Mouse (Mus musculus) ZHBTc4 (cell line): ENCODE results near the gene Slc25a16.
"Not testable (repeated sequence)": the region's sequence is repeated elsewhere in the genome, so short reads cannot be mapped to it uniquely, and the experiment has no call there.

Experiments used
- DNase-seq: peaks from one replicate; pipeline ENCODE4 v3.0.0-alpha.2; 2011; ENCODE audit warnings: low read depth, low spot score

Gene Slc25a16

DNA sequence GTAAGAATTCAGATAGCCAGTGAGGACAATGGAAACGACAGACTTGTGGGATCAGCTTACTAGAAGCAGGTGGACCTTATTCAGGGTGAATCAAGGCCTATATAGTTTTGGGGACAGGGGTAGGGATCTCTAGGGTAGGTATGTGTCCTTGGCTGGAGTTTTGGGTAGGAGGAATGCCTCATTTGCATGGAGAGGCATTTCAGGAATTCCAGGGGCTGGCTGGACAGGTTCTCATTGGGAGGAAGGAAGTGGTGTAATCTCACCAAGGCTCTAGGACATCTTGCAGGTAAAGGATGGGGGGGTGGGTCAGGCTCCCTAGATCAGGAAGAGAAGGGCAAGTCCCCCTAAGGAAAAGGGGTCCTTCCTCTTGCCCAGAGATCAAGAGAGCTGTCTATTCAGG, 17.6 kb upstream of the Slc25a16 start:
- DNase-seq, result peak; percentile 72

DNA sequence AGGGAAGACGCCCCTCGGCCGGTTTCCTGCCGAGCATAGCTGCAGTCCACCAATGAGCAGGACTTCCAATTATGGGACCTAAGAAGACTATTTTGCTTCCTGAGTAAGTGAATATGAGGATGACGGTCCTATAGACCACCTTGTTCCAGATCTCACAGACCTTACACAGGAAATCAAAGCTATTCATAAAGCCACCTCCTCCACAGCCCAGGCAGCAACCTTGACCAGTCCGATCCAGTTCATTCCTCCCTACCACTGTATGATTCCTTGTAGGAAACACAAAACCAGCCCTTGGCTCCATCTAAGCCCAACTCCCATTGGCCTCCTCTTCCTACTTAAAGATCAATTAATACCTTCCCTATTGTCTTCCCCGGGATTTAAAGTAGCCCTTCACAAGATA, 14.1 kb upstream of the Slc25a16 start:
- DNase-seq, result peak; percentile 55

DNA sequence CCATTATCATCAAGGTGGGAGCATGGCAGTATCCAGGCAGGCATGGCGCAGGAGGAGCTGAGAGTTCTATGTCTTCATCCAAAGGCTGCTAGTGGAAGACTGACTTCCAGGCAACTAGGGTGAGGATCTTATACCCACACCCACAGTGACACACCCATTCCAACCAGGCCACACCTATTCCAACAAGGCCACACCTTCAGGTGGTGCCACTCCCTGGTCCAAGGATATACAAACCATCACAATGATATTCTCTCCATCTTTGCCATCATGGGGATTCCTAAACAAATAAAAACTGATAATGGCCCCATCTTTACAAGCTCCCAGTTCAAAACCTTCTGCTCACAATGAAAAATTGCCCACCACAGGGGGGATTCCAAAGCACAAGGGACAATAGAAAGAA, 11.5 kb upstream of the Slc25a16 start, which contains the start of gene Tet1:
TSS of gene Tet1 (minus strand) at position 101 of the 400 bp plus-strand sequence.
- not testable (repeated sequence) for DNase-seq

DNA sequence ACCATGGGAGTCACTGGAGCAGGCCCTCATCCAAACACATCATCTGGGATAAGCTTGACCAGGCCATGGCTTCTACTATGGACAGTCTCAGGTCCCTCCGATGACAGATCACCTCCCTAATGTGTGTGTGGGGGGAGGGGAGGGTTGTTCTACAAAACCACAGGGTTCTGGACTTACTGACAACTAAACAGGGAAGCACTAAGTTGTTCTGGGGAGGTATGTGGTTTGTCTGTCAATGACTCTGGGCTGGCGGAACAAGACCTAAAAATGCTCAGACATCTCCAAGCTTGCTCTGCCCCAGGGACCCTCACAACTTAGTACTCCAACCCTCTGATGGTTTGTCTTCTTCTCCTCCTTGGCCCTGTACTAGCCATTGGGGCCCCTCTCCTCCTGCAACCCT, 9.3 kb upstream of the Slc25a16 start:
- no peak for DNase-seq

DNA sequence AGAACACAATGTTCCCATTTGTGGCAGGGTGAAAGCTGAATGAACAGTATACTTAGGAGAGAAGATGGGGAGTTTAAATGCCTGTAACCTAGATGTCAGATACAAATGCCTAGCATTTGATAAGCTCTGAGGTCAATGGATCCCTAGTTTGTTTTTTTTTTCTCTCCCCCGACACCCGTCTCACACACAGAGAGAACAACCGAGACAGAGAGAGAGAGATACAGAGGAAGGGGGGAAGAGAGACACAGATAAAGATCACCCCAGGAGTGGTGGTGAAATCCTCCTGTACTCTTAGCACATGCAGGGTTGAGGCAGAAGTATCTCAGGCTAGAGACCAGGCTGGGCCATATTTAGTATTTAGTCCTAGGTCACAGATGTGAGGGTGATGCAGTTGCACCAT, 1.4 kb upstream of the Slc25a16 start:
- no peak for DNase-seq

DNA sequence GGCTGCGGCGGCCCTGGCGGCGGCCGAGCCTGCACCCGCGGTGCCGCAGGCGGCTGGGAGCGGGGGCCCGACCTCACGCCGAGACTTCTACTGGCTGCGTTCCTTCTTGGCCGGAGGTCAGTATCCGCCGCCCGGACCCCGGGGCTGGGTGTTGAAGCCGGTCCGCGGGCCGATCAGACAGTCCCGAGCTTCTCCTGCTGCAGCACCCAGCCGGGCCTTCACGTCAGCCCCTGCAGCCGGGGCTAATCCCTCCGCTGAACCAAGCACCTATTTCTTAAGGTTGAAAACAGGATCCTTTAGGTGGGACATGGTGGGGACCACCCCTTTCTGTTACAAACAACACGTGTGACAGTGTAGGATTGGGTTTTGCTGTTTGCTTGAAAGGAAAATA, 328 bp downstream of the Slc25a16 start:
- DNase-seq, result no peak

DNA sequence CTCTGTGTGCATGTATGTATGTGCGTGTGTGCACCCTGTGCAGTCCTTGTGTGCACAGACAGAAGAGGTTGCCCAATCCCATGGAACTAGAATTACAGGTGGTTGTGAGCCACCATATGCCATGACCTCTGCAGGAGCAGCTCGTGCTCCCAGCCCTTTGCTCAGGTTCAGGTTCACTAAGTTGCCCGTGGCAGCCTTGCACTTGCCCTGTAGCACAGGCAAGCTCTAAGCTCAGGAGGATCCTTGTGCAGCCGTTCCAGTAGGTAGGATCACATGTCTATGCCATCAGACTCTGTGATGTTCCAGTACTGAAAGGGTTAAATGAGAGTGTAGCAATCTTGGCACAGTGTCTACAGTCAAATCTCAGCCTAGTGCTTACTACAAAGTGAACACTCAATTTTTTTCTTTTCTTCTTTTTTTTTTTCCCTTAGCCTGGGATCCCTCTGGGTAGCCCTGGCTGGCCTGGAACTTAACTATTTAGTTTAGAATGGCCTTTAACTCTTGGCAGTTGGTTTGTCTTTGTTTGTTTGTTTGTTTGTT, 3.7 kb downstream of the Slc25a16 start:
- DNase-seq, result no peak

DNA sequence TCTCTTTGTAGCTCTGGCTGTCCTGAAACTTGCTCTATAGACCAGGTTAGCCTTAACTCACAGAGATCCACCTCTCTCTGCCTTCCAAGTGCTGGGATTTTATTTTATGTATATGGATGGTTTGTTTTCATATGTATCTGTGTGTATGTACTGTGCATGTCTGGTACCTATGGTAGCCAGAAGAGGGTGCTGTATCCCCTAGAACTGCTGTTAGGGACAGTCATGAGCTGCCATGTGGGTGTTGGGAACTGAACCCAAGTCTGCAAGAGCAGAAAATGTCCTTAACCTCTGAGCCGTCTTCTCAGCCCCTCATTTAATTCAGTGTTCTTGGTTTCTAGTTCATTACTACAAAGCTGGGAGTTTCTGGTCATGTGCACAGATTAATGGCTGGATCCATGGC, 11.9 kb downstream of the Slc25a16 start:
- peak; percentile 49 for DNase-seq

DNA sequence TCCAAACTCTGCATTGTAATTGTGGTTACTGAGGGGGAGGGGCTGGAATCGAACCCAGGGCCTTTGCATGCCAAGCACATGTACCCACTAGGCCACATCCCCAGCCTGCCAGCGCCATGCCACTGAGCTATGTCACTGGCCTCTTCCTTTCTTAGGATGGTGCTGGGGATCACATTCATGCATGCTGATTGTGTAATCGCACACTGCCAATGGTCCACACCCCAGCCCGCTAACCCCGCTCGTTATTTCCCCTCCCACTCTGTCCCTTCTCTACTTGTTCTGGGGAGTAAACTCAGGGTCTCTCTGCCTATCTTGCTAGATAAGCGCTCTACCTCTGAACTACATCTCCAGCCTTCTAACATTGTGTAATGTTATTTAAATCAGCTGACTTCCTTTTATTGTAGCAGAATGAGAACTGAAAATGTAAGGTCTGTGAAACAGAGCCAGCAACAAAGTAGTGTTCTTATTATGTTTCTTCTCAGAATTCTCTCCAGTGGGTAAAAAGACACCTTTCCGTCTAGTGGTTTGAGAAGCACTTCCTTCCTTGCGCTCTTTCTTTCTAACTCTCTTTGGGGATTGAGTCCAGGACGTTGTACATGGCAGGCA, 24.6 kb downstream of the Slc25a16 start:
- no peak for DNase-seq

DNA sequence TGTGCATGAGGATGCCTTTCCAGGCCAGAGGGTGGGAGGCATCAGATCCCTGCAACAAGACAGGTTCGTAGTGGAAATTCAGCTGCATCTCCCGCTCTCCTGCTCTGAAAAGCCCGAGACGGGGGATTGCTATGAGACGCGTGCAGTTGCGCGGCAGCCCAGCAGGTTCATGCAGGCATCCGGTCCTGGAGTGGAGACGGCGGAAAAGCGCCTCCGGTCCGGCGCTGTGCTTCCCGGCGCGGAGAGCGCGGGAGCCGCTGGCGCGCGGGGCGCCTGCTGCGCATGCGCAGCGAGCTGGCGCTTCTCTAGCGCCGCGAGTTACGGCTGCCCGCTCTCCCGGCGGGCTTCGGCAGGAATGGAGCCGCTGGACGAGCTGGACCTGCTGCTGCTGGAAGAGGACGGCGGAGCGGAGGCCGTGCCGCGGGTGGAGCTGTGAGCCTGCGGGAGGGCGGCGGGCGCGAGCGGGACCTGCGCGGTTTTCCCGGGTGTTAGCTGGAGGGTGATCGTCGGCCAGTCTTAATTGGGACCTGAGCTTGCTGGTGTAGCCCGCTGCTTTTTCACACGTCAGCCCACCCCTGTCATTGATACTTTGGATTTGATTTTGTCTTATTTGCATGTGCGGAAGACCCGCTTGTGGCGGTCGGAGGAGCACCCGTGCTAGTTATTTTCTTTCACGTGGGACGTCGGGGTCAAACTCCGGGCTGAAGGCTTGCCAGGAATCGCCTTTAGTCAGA, 26.5 kb downstream of the Slc25a16 start, which contains the start of gene Dna2:
TSS of gene Dna2 (plus strand) at position 289 of the 734 bp plus-strand sequence.
- peak; percentile 94 for DNase-seq

DNA sequence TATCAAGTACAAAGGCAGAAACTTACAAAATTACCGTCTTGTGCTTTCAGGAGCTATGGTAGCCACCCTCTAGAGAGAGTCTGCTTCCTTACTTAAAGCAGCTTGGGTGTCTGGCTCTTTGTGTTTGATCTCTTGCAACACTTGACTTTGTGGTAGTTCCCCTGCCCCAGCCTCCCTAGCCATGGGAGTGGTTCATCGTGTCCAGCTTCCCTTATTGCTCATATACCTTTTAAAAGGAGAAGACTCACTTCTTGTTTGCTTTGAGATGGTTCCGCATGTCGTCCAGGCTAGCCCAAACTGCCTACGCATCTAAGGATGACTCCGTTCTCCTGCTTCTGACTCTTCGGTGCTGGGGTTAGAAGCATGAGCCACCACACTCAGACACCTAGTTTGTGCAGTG, 28.1 kb downstream of the Slc25a16 start:
- DNase-seq, result no peak

DNA sequence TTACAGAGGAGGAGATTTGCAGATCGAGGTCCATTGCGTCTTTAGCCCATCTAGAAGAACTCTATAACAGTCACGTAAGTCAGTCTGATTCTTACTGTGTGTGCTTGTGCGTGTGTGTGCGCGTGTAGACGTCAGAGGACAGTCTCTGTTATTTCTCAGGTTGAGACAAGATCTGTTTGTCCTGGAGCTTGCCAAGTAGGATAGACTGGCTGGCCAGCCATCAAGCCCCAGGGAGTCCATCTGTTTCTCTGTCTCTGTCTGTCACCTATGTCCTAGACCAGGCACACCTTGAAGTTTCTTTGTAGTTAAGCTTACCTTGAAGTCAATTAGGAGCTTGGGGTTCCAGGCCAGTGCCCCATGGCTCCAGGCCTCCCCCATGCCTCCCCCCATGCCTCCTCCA, 43.5 kb downstream of the Slc25a16 start:
- DNase-seq, result no peak

DNA sequence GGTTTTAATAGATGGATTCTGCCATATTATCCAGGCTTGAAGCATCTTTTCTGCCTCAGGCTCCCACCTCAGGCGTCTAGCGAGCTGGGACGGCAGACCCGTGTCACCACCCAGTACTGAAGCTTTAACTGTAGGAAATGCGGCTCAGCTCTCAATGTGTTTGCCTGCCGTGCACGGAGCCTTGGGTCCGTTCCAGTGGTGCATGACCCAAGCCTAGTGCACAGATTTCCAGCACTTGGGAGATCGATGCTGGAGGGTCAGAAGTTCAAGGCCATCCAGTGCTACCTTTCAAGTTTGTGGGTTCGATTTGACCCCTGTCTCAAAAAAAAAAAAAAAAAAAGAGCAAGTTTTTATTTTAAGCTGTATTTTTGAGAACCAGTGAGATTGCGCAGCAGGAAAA, 45.4 kb downstream of the Slc25a16 start:
- no peak for DNase-seq

DNA sequence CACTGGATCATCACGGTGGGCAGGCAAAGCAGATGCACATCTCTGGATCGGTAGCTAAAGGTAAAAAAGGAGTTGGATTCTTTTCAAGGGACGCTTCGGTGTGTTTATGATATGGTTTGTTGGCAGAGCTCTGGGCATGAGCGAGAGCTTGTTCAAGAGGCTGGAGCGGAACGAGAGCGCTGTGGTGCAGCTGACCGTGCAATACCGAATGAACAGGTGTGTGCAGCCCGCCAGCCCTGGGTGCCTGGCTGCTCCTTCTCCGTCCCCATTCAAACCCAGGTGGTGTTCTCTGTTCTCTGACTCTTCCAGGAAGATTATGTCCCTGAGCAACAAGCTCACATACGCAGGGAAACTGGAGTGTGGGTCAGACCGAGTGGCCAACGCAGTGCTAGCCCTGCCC, 45.9 kb downstream of the Slc25a16 start:
- DNase-seq, result no peak

DNA sequence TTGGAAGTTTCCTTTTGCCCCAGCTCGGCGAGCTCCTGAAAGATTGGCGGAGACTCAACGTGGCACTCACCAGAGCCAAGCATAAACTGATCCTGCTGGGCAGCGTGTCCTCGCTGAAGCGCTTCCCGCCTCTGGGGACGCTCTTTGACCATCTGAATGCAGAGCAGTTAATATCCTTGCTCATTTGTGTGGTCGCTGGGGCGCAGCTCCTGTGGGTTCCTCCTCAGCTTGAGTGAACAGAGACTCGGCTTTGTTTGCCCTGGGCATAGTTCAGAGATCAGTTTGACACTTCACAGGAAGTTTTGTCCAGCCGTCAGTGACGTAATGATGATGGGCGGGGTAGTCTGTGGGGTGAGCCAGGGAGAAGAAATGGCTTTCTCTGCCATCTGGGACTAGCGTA, 51.4 kb downstream of the Slc25a16 start:
- no peak for DNase-seq

DNA sequence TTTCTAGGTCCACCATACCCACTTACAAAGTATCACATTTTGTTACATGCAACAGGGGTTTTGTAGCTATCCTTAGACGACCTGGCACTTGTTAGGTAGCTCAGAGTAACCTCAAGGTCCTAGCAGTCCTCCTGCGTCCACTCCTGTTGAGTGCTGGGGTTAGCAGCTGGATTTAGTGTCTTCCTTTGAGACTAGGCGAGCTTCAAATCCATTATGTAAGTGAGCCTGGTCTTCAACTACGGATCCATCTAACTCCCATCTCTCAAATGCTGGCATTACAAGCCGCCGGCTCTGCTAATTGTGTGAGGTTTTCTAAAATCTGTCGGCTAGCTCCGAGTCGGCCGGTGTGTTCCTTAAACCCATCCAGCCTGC, 59.2 kb downstream of the Slc25a16 start:
- DNase-seq, result no peak

DNA sequence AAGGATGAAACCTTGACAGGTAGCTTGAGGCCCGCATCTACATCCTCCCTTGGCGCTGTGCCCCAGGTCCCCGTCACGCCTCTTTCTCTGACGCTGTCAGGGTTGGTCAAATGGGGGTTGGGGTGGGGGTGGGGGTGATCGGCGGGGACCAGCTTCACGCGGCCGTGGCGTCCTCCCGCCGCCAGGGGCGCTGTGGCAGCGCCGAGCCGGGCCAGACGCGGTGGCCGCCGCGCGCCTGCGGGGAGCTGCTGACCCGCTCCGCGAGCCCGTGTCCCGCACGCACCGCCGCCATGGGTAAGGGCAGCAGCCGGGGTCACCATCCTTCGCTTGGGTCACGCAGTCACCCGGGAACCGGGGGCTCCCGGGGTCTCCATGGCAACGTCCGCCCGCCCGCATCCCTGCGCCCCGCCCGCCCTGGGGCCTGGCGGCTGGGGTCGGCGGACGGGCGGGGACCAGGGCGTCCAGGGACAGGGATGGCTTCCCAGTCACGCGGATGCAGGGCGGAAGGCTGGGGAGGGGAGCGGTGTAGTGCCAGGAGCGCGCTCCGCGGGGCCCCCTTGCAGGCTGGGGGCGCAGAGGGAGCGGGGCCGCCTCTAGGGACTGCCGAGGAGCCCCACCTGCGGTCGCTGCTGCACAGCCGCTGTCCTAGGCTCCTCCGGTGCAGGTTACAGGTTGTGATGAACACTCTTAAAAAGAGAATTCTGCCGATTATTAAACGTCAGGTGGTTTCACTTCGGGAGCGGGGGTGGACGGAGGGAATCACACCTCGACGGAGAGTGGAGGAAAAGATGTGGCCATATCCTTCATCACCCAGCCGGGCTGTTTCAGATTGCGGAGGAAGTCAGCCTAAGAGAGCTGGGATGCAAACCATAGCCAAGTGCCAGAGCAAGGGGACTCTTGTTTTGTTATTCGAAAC, 59.9 kb downstream of the Slc25a16 start, which contains the start of gene Rufy2:
TSS of gene Rufy2 (plus strand) at position 185 of the 916 bp plus-strand sequence.
- peak; percentile 88 for DNase-seq

DNA sequence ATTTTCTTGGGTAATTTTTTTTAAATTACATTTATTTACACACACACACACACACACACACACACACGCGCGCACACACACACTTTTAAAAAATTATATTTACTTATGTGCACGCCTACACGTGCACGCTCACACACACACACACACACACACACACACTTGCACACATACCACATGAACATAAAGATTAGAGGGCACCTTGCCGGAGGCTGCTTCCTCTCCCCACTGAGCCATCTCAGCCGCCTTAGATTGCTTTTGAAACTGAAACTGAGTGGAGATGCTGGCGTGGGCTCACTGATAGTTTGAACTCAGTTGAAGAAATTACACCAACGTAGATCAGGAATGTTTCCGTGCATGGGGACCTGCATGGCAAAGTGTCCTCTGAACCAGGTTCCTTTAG, 63.6 kb downstream of the Slc25a16 start:
- DNase-seq, result no peak

DNA sequence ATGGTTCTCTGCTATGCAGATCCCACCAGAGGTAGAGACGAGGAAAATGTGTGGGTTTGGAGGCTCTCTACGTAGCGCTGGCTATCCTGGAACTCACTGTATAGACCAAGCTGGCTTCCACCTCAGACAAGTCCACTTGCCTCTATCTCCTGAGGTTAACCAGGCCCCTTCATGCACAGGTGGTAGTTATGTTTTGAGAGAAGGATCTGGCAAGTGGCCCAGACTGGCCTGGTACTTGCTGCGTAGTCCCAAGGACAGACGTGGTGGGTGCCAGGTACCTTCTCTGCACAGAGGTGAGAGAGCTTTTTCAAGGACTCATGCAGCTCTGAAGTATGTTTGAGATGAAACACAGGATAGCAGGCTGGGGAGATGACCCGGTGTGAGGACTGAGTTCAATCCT, 64.1 kb downstream of the Slc25a16 start:
- DNase-seq, result no peak

DNA sequence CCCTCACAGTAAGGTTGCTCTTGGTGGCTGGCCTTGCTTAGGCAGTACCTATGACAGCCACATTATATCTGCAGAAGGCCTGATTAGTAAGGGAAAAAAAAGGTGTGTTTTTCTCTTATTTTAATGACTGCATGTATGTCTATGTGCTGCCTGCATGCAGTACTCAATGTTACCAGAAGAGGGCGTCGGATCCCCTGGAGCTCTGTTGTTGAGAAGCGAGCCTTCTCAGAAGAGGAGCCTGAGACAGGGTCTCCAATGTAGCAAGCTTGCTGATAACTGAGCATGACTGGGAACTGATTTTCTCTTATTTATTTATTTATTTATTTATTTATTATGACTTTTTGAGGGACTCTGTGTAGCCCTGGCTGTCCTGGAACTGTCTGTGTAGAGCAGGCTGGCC, 66.9 kb downstream of the Slc25a16 start:
- peak; percentile 88 for DNase-seq

DNA sequence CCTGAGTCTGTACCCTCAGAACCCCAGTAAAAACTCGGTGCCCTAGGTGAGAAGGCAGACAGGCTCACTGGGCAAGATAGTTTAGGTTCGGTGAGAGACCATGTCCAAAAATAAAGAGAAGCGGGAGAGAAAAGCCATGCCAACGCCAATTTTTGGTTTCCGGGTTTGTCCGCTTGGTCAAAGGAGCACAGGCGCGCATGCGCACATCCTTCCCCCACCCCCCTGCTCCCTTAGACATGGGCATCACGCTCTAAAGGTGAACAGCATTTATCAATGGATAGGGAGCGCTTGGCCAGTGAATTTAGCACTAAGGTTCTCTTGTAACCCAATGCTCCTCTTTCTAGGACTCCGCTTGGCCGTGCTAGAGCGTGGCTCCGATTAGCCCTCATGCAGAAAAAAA, 70.2 kb downstream of the Slc25a16 start:
- peak; percentile 72 for DNase-seq

DNA sequence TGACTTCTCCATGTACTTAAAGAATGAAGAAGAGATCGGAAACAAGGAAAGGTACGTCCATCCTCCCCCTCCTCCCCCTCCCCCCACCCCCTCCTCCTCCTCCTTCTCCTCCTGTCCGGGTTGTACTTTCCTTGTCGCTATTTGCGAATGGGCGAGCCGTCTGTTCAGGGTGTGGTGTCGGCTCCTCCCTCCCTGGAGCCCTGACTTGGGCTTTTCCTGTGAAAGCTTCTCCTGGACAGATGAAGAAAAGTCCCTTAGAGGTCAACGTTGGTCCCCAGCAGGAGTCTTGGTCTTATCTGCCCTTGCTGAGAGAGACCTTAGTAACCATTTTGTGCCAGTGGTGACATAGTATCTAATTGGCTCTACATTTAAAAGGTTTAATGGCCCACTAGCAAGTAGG, 73.6 kb downstream of the Slc25a16 start:
- peak; percentile 70 for DNase-seq
